Mouse (Mus musculus): ENCODE data around the gene Olfr329-ps.
A peak's percentile ranks its signal among the peaks of the same experiment; 100 is the strongest.
"Not testable (repeated sequence)": the region's sequence is repeated elsewhere in the genome, so short reads cannot be mapped to it uniquely, and the experiment has no call there.

Gene Olfr329-ps

GRCm38 (mm10) chr11:58546322-58546721, at the start of gene Olfr329-ps:
Gene Olfr329-ps (minus strand): TSS chr11:58546422.
- no peak for DNase-seq (ENCODE audit: low spot score)

DNA sequence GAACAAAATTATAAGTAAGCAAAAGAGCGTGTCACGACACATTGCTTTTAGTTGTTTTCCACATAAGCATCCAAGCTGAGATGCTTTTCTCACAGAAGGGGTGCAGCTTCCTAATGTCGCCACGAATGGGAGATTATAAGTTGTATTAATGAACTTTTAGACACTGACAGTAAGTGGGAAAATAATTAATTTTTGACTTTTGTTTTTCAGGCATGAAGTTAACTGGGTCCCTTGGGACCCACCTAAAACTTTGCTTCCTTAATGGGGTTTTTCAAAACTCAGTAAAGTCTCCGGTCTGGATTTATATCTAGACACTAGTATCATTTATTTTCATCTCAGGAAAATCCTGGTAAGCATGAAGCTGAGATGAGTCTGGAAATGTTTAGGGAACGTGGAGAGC, 48.6 kb upstream of the Olfr329-ps start, which contains the start of gene Olfr324:
TSS of gene Olfr324 (plus strand) at position 301 of the 400 bp plus-strand sequence.
- no peak for DNase-seq (ENCODE audit: low spot score)

- DNase-seq (ENCODE audit: low spot score), result no peak
Observed at GRCm38 (mm10) chr11:58588620-58589250, 42.5 kb upstream of the Olfr329-ps start.

DNA sequence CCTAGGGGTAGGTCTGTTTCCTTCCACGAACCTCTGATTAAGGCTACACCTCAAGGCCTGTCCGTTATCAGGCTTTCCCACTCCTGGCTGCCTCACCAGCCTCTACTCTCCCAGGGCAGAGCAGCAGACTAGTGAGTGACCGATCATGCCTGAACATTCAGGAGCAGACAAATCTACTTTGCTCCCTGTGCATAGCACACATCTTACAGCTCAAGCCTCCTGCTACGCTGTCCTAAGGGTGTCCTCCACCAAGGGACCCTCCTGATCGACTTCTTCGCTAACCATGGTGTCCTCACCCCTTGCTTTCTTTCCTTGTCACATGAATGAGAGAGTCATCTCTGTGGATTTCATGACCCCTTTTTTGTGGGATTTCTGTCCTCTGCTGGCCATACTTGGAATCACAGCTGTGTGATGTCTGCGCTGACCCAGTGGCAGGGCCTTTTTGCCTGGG, 41.7 kb upstream of the Olfr329-ps start:
- DNase-seq (ENCODE audit: low spot score), result peak; percentile 55

DNA sequence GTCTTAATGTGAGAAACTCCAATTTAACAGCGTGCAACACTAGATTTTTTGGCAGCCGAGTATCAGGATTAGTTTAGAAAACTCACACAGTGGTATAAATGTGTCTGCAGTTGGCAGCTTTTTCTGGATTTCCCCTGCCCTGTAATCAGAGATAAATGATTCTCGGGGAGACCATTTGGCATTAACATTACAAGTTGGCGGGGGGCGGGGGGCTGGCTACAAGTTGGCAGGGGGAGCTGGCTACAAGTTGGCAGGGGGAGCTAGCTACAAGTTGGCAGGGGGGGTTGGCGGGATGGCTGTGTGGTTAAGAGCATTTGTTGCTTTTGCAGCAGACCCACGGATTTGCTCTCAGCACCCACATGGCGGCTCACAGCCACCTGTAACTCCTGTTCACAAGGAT, 32.4 kb upstream of the Olfr329-ps start:
- no peak for DNase-seq (ENCODE audit: low spot score)

DNA sequence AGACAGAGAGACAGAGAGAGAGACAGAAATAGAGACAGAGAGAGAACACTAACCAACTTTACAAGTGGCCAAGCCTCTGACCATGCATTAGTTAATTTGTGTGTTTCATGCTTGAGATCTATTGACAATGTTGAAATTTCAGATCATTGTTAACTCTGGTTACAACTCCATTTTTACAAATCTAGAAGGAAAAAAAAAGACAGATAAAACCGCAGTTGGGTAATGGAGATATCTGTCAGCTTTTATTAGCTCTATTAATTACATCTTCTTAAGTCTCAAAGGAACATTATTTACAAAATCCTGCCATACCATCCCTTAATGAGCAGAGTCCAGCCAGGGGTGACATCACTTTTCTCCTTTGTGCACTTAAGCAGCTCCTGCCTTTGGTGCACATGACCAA, 31.2 kb upstream of the Olfr329-ps start, which contains the start of gene Olfr325:
TSS of gene Olfr325 (plus strand) at position 301 of the 400 bp plus-strand sequence.
- no peak for DNase-seq (ENCODE audit: low spot score)

- DNase-seq (ENCODE audit: low spot score), result no peak
Observed at GRCm38 (mm10) chr11:58570405-58570804, 24.2 kb upstream of the Olfr329-ps start, which contains the start of gene Olfr224. Gene Olfr224 (minus strand): TSS chr11:58570553.

- DNase-seq (ENCODE audit: low spot score), result no peak
Observed at GRCm38 (mm10) chr11:58555536-58555935, 9.3 kb upstream of the Olfr329-ps start, which contains the start of gene Olfr328. Gene Olfr328 (minus strand): TSS chr11:58555636.

DNA sequence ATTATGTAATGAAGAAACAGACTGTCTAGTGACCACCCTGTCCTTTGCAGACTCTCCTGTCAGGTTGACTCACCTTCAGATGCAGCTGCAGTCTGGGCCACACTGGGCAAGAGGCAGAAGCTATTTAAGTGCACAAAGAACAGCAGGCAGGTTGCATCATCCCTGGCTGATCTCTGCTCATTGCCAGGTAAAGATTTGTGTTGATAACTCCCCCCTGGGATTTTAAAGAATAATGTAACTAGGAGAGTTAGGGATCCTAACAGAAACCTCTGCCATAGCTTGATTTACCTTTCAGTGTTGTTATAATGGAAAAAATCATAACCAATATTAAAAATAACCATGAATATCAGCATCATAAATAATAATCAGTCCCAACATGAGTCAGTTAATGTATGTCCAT, 11.5 kb downstream of the Olfr329-ps start, which contains the start of gene Olfr330:
TSS of gene Olfr330 (minus strand) at position 101 of the 400 bp plus-strand sequence.
- not testable (repeated sequence) for DNase-seq (ENCODE audit: low spot score)

DNA sequence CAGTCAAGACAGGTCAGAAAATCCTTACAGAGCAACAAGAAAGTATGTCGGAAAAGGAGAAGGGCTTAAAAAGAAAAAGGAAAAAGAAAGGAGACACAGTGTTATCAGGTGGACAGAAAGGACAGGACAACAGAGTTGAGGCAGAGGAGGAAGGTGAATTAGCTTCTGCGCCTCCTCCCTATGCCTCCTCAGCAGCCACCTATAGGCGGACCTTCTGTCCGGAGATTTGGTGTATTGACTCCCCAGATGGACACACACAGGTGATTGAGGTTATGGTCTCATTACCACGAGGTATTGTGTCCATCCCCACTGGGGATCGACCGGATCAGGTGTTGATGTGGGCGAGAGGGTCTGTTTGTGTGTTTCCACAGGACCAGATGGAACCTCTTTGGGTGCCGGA, 26.5 kb downstream of the Olfr329-ps start:
- not testable (repeated sequence) for DNase-seq (ENCODE audit: low spot score)

DNA sequence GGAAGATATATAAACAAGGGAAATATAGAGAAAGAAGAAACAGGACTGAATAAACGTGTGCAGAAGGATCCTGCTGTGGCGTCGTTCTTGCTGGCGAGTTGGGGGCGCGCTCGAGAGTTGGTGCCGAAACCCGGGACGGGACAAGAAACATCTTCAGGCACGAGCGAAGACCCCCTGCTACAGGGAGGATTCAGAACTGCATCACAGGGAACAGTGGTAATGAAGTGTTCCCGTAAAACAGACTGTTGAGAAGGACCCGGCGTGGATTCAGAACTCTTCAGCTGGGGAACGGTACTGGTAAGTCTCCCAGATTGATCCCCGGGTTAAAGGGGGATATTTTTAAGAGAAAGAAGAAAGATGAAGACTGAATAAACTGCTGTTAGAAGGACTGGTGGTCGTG, 27.3 kb downstream of the Olfr329-ps start:
- not testable (repeated sequence) for DNase-seq (ENCODE audit: low spot score)

- DNase-seq (ENCODE audit: low spot score), result not testable (repeated sequence)
Observed at GRCm38 (mm10) chr11:58509058-58509457, 37.2 kb downstream of the Olfr329-ps start.

GRCm38 (mm10) chr11:58502472-58502871, 43.8 kb downstream of the Olfr329-ps start, which contains the start of gene Olfr331:
Gene Olfr331 (minus strand): TSS chr11:58502572.
- DNase-seq (ENCODE audit: low spot score), result not testable (repeated sequence)

- peak; percentile 18 for DNase-seq (ENCODE audit: low spot score)
Observed at GRCm38 (mm10) chr11:58499290-58499689, 46.9 kb downstream of the Olfr329-ps start.

- no peak for DNase-seq (ENCODE audit: low spot score)
Observed at GRCm38 (mm10) chr11:58498761-58499160, 47.5 kb downstream of the Olfr329-ps start.

GRCm38 (mm10) chr11:58492455-58492854, 53.8 kb downstream of the Olfr329-ps start, which contains the start of gene Olfr332:
Gene Olfr332 (minus strand): TSS chr11:58492555.
- no peak for DNase-seq (ENCODE audit: low spot score)

Measured in adipocyte (in vitro differentiated cells).